Mouse (Mus musculus): Measurements from ENCODE around the gene Ptpn21. TPM values are rescaled to one million over a fixed set of nuclear protein-coding genes. Genes with fewer than 3 reads are reported as not detected.

Gene Ptpn21
- polyA plus RNA-seq, 1 experiment from 2014 or later: 9.5 TPM

GRCm38 (mm10) chr12:98676861-98677260, 60.3 kb downstream of the Ptpn21 start:
- no peak for ATAC-seq (ENCODE audit: low read depth)
- no peaks in the 10 kb centered on the region for H3K27me3 ChIP-seq (ENCODE audit: control insufficient read depth, insufficient read depth, low read depth, low read length)
- peaks cover 9% of the 10 kb centered on the region; the same call in 1 of the 2 replicates for H3K36me3 ChIP-seq (ENCODE audit: control insufficient read depth, insufficient read depth, low read length)
- no peak overlapping the region for H3K4me2 ChIP-seq (ENCODE audit: low read depth, low read length)
- H3K9me3 ChIP-seq (ENCODE audit: control insufficient read depth, low read length): no peaks in the 10 kb centered on the region
- H3K27ac ChIP-seq (ENCODE audit: low read length): no peak overlapping the region
- H3K4me1 ChIP-seq (replicated peaks; ENCODE audit: control insufficient read depth, insufficient read depth, low read length): no peaks in the 10 kb centered on the region
- no peak overlapping the region for H3K9ac ChIP-seq (ENCODE audit: low read length)
- WGBS: 96% methylated on average over 6 of the region's 6 CpGs
- H3K4me3 ChIP-seq (ENCODE audit: low read length): no peak overlapping the region

- H3K27ac ChIP-seq (ENCODE audit: low read length): peak overlapping the region; percentile 74
- H3K9me3 ChIP-seq (ENCODE audit: control insufficient read depth, low read length): no peaks in the 10 kb centered on the region
- WGBS: 10% methylated on average over 9 of the region's 9 CpGs
- peak overlapping the region; percentile 47 for H3K4me3 ChIP-seq (ENCODE audit: low read length)
- H3K27me3 ChIP-seq (ENCODE audit: control insufficient read depth, insufficient read depth, low read depth, low read length): no peaks in the 10 kb centered on the region
- H3K36me3 ChIP-seq (ENCODE audit: control insufficient read depth, insufficient read depth, low read length): 0 out of 2 replicates have a peak, but pooled peaks cover 6% of the 10 kb centered on the region
- no peaks in the 10 kb centered on the region for H3K4me1 ChIP-seq (replicated peaks; ENCODE audit: control insufficient read depth, insufficient read depth, low read length)
- H3K9ac ChIP-seq (ENCODE audit: low read length): peak overlapping the region; percentile 59; the same call in 1 of the 2 replicates
- peak overlapping the region; percentile 61 for H3K4me2 ChIP-seq (ENCODE audit: low read depth, low read length)
- peak; percentile 94 for ATAC-seq (ENCODE audit: low read depth)
Measured at GRCm38 (mm10) chr12:98674627-98675143, 62.5 kb downstream of the Ptpn21 start.

- no peak overlapping the region for H3K9ac ChIP-seq (ENCODE audit: low read length)
- no peak overlapping the region for H3K4me2 ChIP-seq (ENCODE audit: low read depth, low read length)
- no peaks in the 10 kb centered on the region for H3K9me3 ChIP-seq (ENCODE audit: control insufficient read depth, low read length)
- H3K4me1 ChIP-seq (replicated peaks; ENCODE audit: control insufficient read depth, insufficient read depth, low read length): no peaks in the 10 kb centered on the region
- 59% methylated on average over 6 of the region's 6 CpGs for WGBS
- H3K36me3 ChIP-seq (ENCODE audit: control insufficient read depth, insufficient read depth, low read length): 0 out of 2 replicates have a peak, but pooled peaks cover 1% of the 10 kb centered on the region
- no peaks in the 10 kb centered on the region for H3K27me3 ChIP-seq (ENCODE audit: control insufficient read depth, insufficient read depth, low read depth, low read length)
- no peak overlapping the region for H3K4me3 ChIP-seq (ENCODE audit: low read length)
- H3K27ac ChIP-seq (ENCODE audit: low read length): no peak overlapping the region
- no peak for ATAC-seq (ENCODE audit: low read depth)
Measured at GRCm38 (mm10) chr12:98673879-98674278, 63.3 kb downstream of the Ptpn21 start.

GRCm38 (mm10) chr12:98670429-98670828, 66.8 kb downstream of the Ptpn21 start:
- Histone ChIP-seq H3K27ac (ENCODE audit: low read length) (no peak overlapping the region), H3K9ac (ENCODE audit: low read length) (no peak overlapping the region), H3K4me3 (ENCODE audit: low read length) (no peak overlapping the region), H3K36me3 (ENCODE audit: control insufficient read depth, insufficient read depth, low read length) (no peaks in the 10 kb centered on the region), H3K4me2 (ENCODE audit: low read depth, low read length) (no peak overlapping the region), H3K27me3 (ENCODE audit: control insufficient read depth, insufficient read depth, low read depth, low read length) (no peaks in the 10 kb centered on the region), H3K4me1 (replicated peaks; ENCODE audit: control insufficient read depth, insufficient read depth, low read length) (0 out of 2 replicates have a peak, but pooled peaks cover 2% of the 10 kb centered on the region), H3K9me3 (ENCODE audit: control insufficient read depth, low read length) (no peaks in the 10 kb centered on the region)
- 78% methylated on average over 4 of the region's 4 CpGs for WGBS
- no peak for ATAC-seq (ENCODE audit: low read depth)

- Histone ChIP-seq H3K9ac (ENCODE audit: low read length) (no peak overlapping the region), H3K9me3 (ENCODE audit: control insufficient read depth, low read length) (no peaks in the 10 kb centered on the region), H3K4me2 (ENCODE audit: low read depth, low read length) (no peak overlapping the region), H3K36me3 (ENCODE audit: control insufficient read depth, insufficient read depth, low read length) (no peaks in the 10 kb centered on the region), H3K27me3 (ENCODE audit: control insufficient read depth, insufficient read depth, low read depth, low read length) (no peaks in the 10 kb centered on the region), H3K4me1 (replicated peaks; ENCODE audit: control insufficient read depth, insufficient read depth, low read length) (0 out of 2 replicates have a peak, but pooled peaks cover 2% of the 10 kb centered on the region), H3K27ac (ENCODE audit: low read length) (no peak overlapping the region), H3K4me3 (ENCODE audit: low read length) (no peak overlapping the region)
- ATAC-seq (ENCODE audit: low read depth): no peak
- 81% methylated on average over 5 of the region's 5 CpGs for WGBS
Measured at GRCm38 (mm10) chr12:98669864-98670263, 67.3 kb downstream of the Ptpn21 start.

- Histone ChIP-seq H3K9me3 (ENCODE audit: control insufficient read depth, low read length) (no peaks in the 10 kb centered on the region), H3K4me2 (ENCODE audit: low read depth, low read length) (no peak overlapping the region), H3K4me1 (replicated peaks; ENCODE audit: control insufficient read depth, insufficient read depth, low read length) (0 out of 2 replicates have a peak, but pooled peaks cover 2% of the 10 kb centered on the region), H3K27ac (ENCODE audit: low read length) (no peak overlapping the region), H3K4me3 (ENCODE audit: low read length) (no peak overlapping the region), H3K9ac (ENCODE audit: low read length) (no peak overlapping the region), H3K36me3 (ENCODE audit: control insufficient read depth, insufficient read depth, low read length) (no peaks in the 10 kb centered on the region), H3K27me3 (ENCODE audit: control insufficient read depth, insufficient read depth, low read depth, low read length) (no peaks in the 10 kb centered on the region)
- ATAC-seq (ENCODE audit: low read depth): no peak
- WGBS: 75% methylated on average over 10 of the region's 10 CpGs
Measured at GRCm38 (mm10) chr12:98669086-98669485, 68.1 kb downstream of the Ptpn21 start.

- no peak overlapping the region for H3K27ac ChIP-seq (ENCODE audit: low read length)
- H3K9ac ChIP-seq (ENCODE audit: low read length): no peak overlapping the region
- H3K36me3 ChIP-seq (ENCODE audit: control insufficient read depth, insufficient read depth, low read length): no peaks in the 10 kb centered on the region
- no peaks in the 10 kb centered on the region for H3K27me3 ChIP-seq (ENCODE audit: control insufficient read depth, insufficient read depth, low read depth, low read length)
- 0 out of 2 replicates have a peak, but pooled peaks cover 2% of the 10 kb centered on the region for H3K4me1 ChIP-seq (replicated peaks; ENCODE audit: control insufficient read depth, insufficient read depth, low read length)
- no peak for ATAC-seq (ENCODE audit: low read depth)
- no peaks in the 10 kb centered on the region for H3K9me3 ChIP-seq (ENCODE audit: control insufficient read depth, low read length)
- no peak overlapping the region for H3K4me3 ChIP-seq (ENCODE audit: low read length)
- 43% methylated on average over 10 of the region's 10 CpGs for WGBS
- no peak overlapping the region for H3K4me2 ChIP-seq (ENCODE audit: low read depth, low read length)
Measured at GRCm38 (mm10) chr12:98668132-98668814, 68.9 kb downstream of the Ptpn21 start.

- Histone ChIP-seq H3K36me3 (ENCODE audit: control insufficient read depth, insufficient read depth, low read length) (peaks cover 8% of the 10 kb centered on the region), H3K9me3 (ENCODE audit: control insufficient read depth, low read length) (no peaks in the 10 kb centered on the region), H3K9ac (ENCODE audit: low read length) (no peak overlapping the region), H3K27me3 (ENCODE audit: control insufficient read depth, insufficient read depth, low read depth, low read length) (no peaks in the 10 kb centered on the region), H3K4me1 (replicated peaks; ENCODE audit: control insufficient read depth, insufficient read depth, low read length) (no peaks in the 10 kb centered on the region), H3K27ac (ENCODE audit: low read length) (no peak overlapping the region), H3K4me3 (ENCODE audit: low read length) (no peak overlapping the region), H3K4me2 (ENCODE audit: low read depth, low read length) (no peak overlapping the region)
- ATAC-seq (ENCODE audit: low read depth): no peak
- 91% methylated on average over 7 of the region's 7 CpGs for WGBS
Measured at GRCm38 (mm10) chr12:98662617-98663016, 74.6 kb downstream of the Ptpn21 start.

- H3K4me3 ChIP-seq (ENCODE audit: low read length): no peak overlapping the region
- no peaks in the 10 kb centered on the region for H3K4me1 ChIP-seq (replicated peaks; ENCODE audit: control insufficient read depth, insufficient read depth, low read length)
- no peak overlapping the region for H3K9ac ChIP-seq (ENCODE audit: low read length)
- no peaks in the 10 kb centered on the region for H3K27me3 ChIP-seq (ENCODE audit: control insufficient read depth, insufficient read depth, low read depth, low read length)
- H3K36me3 ChIP-seq (ENCODE audit: control insufficient read depth, insufficient read depth, low read length): peaks cover 4% of the 10 kb centered on the region
- H3K4me2 ChIP-seq (ENCODE audit: low read depth, low read length): no peak overlapping the region
- no peak overlapping the region for H3K27ac ChIP-seq (ENCODE audit: low read length)
- H3K9me3 ChIP-seq (ENCODE audit: control insufficient read depth, low read length): no peaks in the 10 kb centered on the region
- no peak for ATAC-seq (ENCODE audit: low read depth)
- 52% methylated on average over 2 of the region's 2 CpGs for WGBS
Measured at GRCm38 (mm10) chr12:98656873-98657272, 80.3 kb downstream of the Ptpn21 start.
